Mouse (Mus musculus) spleen, postnatal 0 days (tissue): Measurements from ENCODE around the gene Barx2. TPM values are rescaled to one million over a fixed set of nuclear protein-coding genes. Genes with fewer than 3 reads are reported as not detected.

ENCODE experiments used
- polyA plus RNA-seq: library from polyadenylated mRNA; unstranded; fragments of >200 nt; fragmentation: Nextera tagmentation; extraction: Ambion mirVana; gene quantifications from 2 replicates; pipeline ENCODE4 v1.2.1, GENCODE M21; 2015

Gene Barx2
- polyA plus RNA-seq = not detected in 2 replicates

GRCm38 (mm10) chr9:31912921-31913738, at the start of gene Barx2:
Gene Barx2 (minus strand): TSS chr9:31913462.

Other genes starting within 250 kb of the Barx2 start
- gene Arhgap32, start 202.7 kb upstream of the Barx2 start, polyA plus RNA-seq = 1.0 and 1.3 TPM in 2 replicates